Mouse (Mus musculus) heart, embryonic 15.5 days (tissue): ENCODE measurements at regions not wholly inside any gene's neighbourhood (a gene's known extent, or its start where the extent isn't known, plus 50 kb on each side); places are given as distances from the start of the nearest gene placed in this dataset.

ENCODE experiments used
- ATAC-seq: fragments of 200-750 bp; cut with Nextera tagmentation; replicated peaks from 2 replicates; pipeline ENCODE4 v1.8.0; 2017; ENCODE audit warnings: low read depth, moderate TSS enrichment; ENCODE audit not compliant: insufficient number of reproducible peaks, insufficient read depth, low FRiP score
- H3K27ac ChIP-seq: fragments of 300-500 bp; sonication (generic); 2 replicates; pipeline ENCODE4 v1.5.1; 2015; ENCODE audit warnings: mild to moderate bottlenecking, inconsistent platforms
- H3K27me3 ChIP-seq: fragments of 300-500 bp; sonication (generic); 2 replicates; pipeline ENCODE4 v1.6.1; 2015; ENCODE audit warnings: inconsistent platforms
- H3K36me3 ChIP-seq: fragments of 300-500 bp; sonication (generic); 2 replicates; pipeline ENCODE4 v1.6.1; 2015; ENCODE audit warnings: mild to moderate bottlenecking, inconsistent platforms
- H3K4me1 ChIP-seq: fragments of 300-500 bp; sonication (generic); replicated peaks from 2 replicates; pipeline ENCODE4 v1.6.1; 2015; ENCODE audit warnings: inconsistent platforms
- H3K4me2 ChIP-seq: fragments of 300-500 bp; sonication (generic); 2 replicates; pipeline ENCODE4 v1.6.1; 2015; ENCODE audit warnings: inconsistent platforms, mild to moderate bottlenecking, moderate library complexity
- H3K4me3 ChIP-seq: fragments of 300-500 bp; sonication (generic); 2 replicates; pipeline ENCODE4 v1.5.1; 2015; ENCODE audit warnings: mild to moderate bottlenecking, inconsistent platforms
- H3K9ac ChIP-seq: fragments of 300-500 bp; sonication (generic); 2 replicates; pipeline ENCODE4 v1.6.1; 2015; ENCODE audit warnings: mild to moderate bottlenecking, inconsistent platforms
- H3K9me3 ChIP-seq: fragments of 300-500 bp; sonication (generic); replicated peaks from 2 replicates; pipeline ENCODE4 v1.6.1; 2016; ENCODE audit warnings: inconsistent platforms
- WGBS: fragments of 180-500 bp; shearing (Covaris S2); methylation state at CpG from one replicate; pipeline ENCODE4 v1.1.7; 2015; ENCODE audit warnings: mixed read lengths; 5-methylcytosine and 5-hydroxymethylcytosine counted together

GRCm38 (mm10) chr4:25432203-25432602 is 150.6 kb upstream of the Ufl1 start:
- Histone ChIP-seq H3K4me3 (no peak overlapping the region), H3K36me3 (no peaks in the 10 kb centered on the region), H3K4me2 (no peak overlapping the region), H3K9me3 (no peaks in the 10 kb centered on the region), H3K4me1 (no peaks in the 10 kb centered on the region), H3K27ac (no peak overlapping the region), H3K27me3 (no peaks in the 10 kb centered on the region), H3K9ac (no peak overlapping the region)
- 85% methylated on average over 8 of the region's 8 CpGs for WGBS
- ATAC-seq = no peak

GRCm38 (mm10) chr4:25416330-25416729 is 134.7 kb upstream of the Ufl1 start:
- Histone ChIP-seq H3K4me3 (no peak overlapping the region), H3K27ac (no peak overlapping the region), H3K36me3 (no peaks in the 10 kb centered on the region), H3K27me3 (no peaks in the 10 kb centered on the region), H3K4me2 (no peak overlapping the region), H3K9me3 (no peaks in the 10 kb centered on the region), H3K9ac (no peak overlapping the region), H3K4me1 (no peaks in the 10 kb centered on the region)
- 79% methylated on average over 2 of the region's 2 CpGs for WGBS
- ATAC-seq = no peak

DNA sequence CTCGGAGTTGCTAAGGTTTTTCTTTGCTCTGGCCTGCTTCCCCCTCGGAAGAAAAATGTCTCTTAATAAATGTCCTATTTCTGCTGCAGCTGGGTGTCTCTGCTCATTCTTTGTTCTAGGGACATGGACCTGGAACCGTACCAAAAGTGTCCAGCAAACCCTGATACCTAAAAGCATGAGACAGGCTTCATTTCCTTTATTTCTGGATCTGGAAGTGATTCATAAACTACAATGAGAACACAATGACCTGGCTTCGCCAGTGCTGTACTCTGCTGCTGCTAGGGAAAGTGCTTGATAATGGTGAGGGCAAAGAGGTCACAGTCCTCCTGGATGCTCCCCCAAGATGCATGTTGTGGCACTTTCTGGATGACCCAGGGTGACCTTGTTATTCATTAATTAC is 128.8 kb upstream of the Ufl1 start:
- Histone ChIP-seq H3K4me1 (0 out of 2 replicates have a peak, but pooled peaks cover 2% of the 10 kb centered on the region), H3K36me3 (no peaks in the 10 kb centered on the region), H3K4me3 (no peak overlapping the region), H3K9me3 (no peaks in the 10 kb centered on the region), H3K27me3 (no peaks in the 10 kb centered on the region), H3K4me2 (no peak overlapping the region), H3K9ac (no peak overlapping the region), H3K27ac (no peak overlapping the region)
- no peak for ATAC-seq
- 45% methylated on average over 4 of the region's 4 CpGs for WGBS

- Histone ChIP-seq H3K27me3 (no peaks in the 10 kb centered on the region), H3K9me3 (no peaks in the 10 kb centered on the region), H3K9ac (no peak overlapping the region), H3K4me2 (no peak overlapping the region), H3K4me3 (no peak overlapping the region), H3K4me1 (0 out of 2 replicates have a peak, but pooled peaks cover 2% of the 10 kb centered on the region), H3K27ac (no peak overlapping the region), H3K36me3 (no peaks in the 10 kb centered on the region)
- 25% methylated on average over 3 of the region's 3 CpGs for WGBS
- 0 out of 2 replicates have a peak, but pooled peaks have one; percentile 27 for ATAC-seq
Observed at GRCm38 (mm10) chr4:25408696-25409448, 127.3 kb upstream of the Ufl1 start.

GRCm38 (mm10) chr4:25407842-25408241 is 126.2 kb upstream of the Ufl1 start:
- H3K27me3 ChIP-seq = no peaks in the 10 kb centered on the region
- 64% methylated on average over 4 of the region's 4 CpGs for WGBS
- ATAC-seq = no peak
- no peak overlapping the region for H3K4me2 ChIP-seq
- H3K9ac ChIP-seq = no peak overlapping the region
- no peak overlapping the region for H3K4me3 ChIP-seq
- no peak overlapping the region for H3K27ac ChIP-seq
- H3K9me3 ChIP-seq = no peaks in the 10 kb centered on the region
- no peaks in the 10 kb centered on the region for H3K36me3 ChIP-seq
- H3K4me1 ChIP-seq = 0 out of 2 replicates have a peak, but pooled peaks cover 2% of the 10 kb centered on the region

GRCm38 (mm10) chr4:25389542-25389941 is 107.9 kb upstream of the Ufl1 start:
- no peak overlapping the region for H3K27ac ChIP-seq
- H3K9ac ChIP-seq = no peak overlapping the region
- H3K4me3 ChIP-seq = no peak overlapping the region
- WGBS = 64% methylated on average over 5 of the region's 5 CpGs
- no peaks in the 10 kb centered on the region for H3K9me3 ChIP-seq
- no peaks in the 10 kb centered on the region for H3K36me3 ChIP-seq
- no peak for ATAC-seq
- no peaks in the 10 kb centered on the region for H3K27me3 ChIP-seq
- H3K4me2 ChIP-seq = no peak overlapping the region
- H3K4me1 ChIP-seq = no peaks in the 10 kb centered on the region

- no peak overlapping the region for H3K9ac ChIP-seq
- WGBS = 66% methylated on average over 4 of the region's 4 CpGs
- no peak overlapping the region for H3K4me3 ChIP-seq
- no peak for ATAC-seq
- no peaks in the 10 kb centered on the region for H3K27me3 ChIP-seq
- H3K9me3 ChIP-seq = no peaks in the 10 kb centered on the region
- H3K27ac ChIP-seq = no peak overlapping the region
- no peaks in the 10 kb centered on the region for H3K36me3 ChIP-seq
- H3K4me2 ChIP-seq = no peak overlapping the region
- H3K4me1 ChIP-seq = no peaks in the 10 kb centered on the region
Observed at GRCm38 (mm10) chr4:25372041-25372440, 90.4 kb upstream of the Ufl1 start.

- Histone ChIP-seq H3K9ac (no peak overlapping the region), H3K36me3 (no peaks in the 10 kb centered on the region), H3K4me2 (no peak overlapping the region), H3K4me3 (no peak overlapping the region), H3K27ac (no peak overlapping the region), H3K27me3 (no peaks in the 10 kb centered on the region), H3K9me3 (no peaks in the 10 kb centered on the region), H3K4me1 (no peaks in the 10 kb centered on the region)
- ATAC-seq = no peak
Observed at GRCm38 (mm10) chr4:25364402-25364801, 82.8 kb upstream of the Ufl1 start.

DNA sequence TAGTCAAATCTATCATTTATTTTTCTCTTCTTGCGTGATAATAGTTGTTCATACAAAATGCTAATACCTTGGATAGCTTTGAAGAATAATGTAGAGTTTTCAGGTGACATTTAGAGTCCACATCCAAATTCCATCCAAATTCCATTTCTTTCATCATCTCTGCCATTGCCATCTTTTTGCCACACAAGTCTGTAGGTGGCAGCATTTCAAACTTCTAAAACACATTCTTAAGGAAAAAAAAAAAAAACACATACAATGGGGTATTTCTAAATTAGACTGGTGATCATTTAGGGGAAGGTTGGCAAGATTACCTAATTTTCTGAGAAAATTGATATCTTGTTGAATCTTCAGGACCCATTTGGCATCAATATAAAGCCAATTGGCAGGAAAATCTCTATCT is 56.0 kb upstream of the Ufl1 start:
- Histone ChIP-seq H3K36me3 (no peaks in the 10 kb centered on the region), H3K27ac (no peak overlapping the region), H3K4me1 (no peaks in the 10 kb centered on the region), H3K27me3 (no peaks in the 10 kb centered on the region), H3K4me2 (no peak overlapping the region), H3K9ac (no peak overlapping the region), H3K4me3 (no peak overlapping the region), H3K9me3 (no peaks in the 10 kb centered on the region)
- no peak for ATAC-seq
- WGBS = 65% methylated on average over 1 of the region's 1 CpGs
